Mouse (Mus musculus) MEL (cell line): ENCODE measurements around the gene Hfe2.

Experiments
- CTCF ChIP-seq, 3 experiments: IDR thresholded peaks in 2 of 3; conservative IDR thresholded peaks in 1 of 3; 2 replicates each; pipeline ENCODE4 v1.5.1; 2011 to 2012; ENCODE audit warnings: low read length in 3 of 3, low read depth in 2 of 3, mild to moderate bottlenecking in 2 of 3, improper control_type of control experiment in 1 of 3, inconsistent platforms in 1 of 3, mixed read lengths in 1 of 3, moderate library complexity in 1 of 3; ENCODE audit not compliant: control insufficient read depth in 1 of 3, insufficient read depth in 1 of 3, poor library complexity in 1 of 3, severe bottlenecking in 1 of 3
- E2F4 ChIP-seq: IDR thresholded peaks from 2 replicates; pipeline ENCODE4 v1.6.1; 2011; ENCODE audit warnings: low read depth, low read length, improper control_type of control experiment, borderline replicate concordance
- EP300 ChIP-seq, 2 experiments: IDR thresholded peaks; 2 replicates each; pipeline ENCODE4 v1.6.1; 2011; ENCODE audit warnings: improper control_type of control experiment in 2 of 2, low read length in 2 of 2, low read depth in 1 of 2, mild to moderate bottlenecking in 1 of 2
- NELFE ChIP-seq: IDR thresholded peaks from 2 replicates; pipeline ENCODE4 v1.6.1; 2011; ENCODE audit warnings: low read depth, low read length, improper control_type of control experiment

DNA sequence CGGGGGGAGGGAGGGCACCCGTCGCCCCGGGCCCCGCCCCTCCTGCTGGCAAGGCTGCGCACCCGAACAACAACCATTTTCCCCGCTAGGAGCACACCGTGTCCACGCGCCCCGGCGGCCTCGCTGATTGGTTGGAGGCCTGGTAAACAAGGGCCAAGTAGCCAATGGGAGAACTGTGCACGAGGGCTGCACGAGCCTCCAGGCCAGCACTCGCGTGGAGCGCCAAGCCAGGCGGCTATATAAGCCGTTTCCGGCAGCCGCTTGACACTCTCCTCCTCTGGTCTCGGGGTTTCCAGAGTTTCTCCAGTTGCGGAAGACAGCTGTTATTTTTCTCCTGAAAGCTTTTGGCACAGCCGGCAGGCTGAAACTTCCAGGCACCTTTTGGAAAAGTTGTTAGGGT lies 32.7 kb downstream of the Hfe2 start, which contains the start of gene Txnip:
- TF ChIP-seq CTCF (IDR thresholded peaks at IDR 0.05 in 2 of 3, conservative IDR thresholded peaks at IDR 0.05 in 1 of 3; ENCODE audit: control insufficient read depth in 1 of 3, insufficient read depth in 1 of 3, low read depth in 2 of 3, low read length in 3 of 3, poor library complexity in 1 of 3, severe bottlenecking in 1 of 3) (no peak), NELFE (no peak), EP300 (IDR thresholded peaks at IDR 0.05; ENCODE audit: low read depth in 1 of 2, low read length in 2 of 2) (no peak), E2F4 (no peak)
